Mouse (Mus musculus) thymus, adult 2 months (tissue): Measurements from ENCODE around the gene Itpr1.

Experiments used
- CTCF ChIP-seq: fragments of 200-500 bp; IDR thresholded peaks from 2 replicates; pipeline ENCODE4 v1.5.1; 2012; ENCODE audit warnings: mild to moderate bottlenecking, control low read depth, low read length, moderate library complexity, borderline replicate concordance; ENCODE audit not compliant: control insufficient read depth, poor library complexity, insufficient read depth; ENCODE audit errors: extremely low read depth
- POLR2A ChIP-seq: fragments of 200-500 bp; IDR thresholded peaks from 2 replicates; pipeline ENCODE4 v1.6.1; 2012; ENCODE audit warnings: mild to moderate bottlenecking, low read length, control low read depth, moderate library complexity; ENCODE audit not compliant: control insufficient read depth, poor library complexity, insufficient read depth; ENCODE audit errors: extremely low read depth

DNA sequence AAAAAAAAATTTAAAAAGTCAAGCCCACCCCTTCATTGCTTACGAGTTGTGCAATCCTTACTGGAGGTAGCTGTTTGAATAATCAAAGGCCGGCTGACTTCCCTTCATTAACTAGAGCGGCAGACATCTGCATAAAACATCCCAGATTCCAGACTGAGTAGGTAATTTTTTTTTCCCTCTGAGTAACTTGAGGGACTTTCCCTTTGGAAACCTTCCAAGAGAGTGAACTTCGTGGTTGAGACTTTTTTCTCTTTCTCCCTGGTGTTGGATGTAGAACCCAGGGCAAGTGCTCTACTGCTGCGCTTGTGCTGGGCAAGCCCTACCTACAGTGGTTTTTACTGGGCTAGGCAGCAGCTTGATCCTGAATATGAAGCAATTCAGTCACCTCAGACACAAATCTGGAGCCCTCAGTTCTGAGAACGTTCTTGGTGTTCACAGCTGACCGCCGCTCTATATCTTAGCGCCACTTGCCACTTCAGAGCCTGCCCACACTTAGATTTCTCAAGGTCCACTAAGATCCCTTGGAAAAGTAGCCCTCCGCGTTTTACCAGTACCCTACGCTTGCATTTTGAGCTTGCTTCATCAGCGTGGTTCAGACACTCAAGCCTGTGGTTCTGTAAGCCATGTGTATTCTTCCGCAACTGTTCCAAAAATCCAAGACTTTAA is 244.8 kb downstream of the Itpr1 start:
- no peak for TF ChIP-seq POLR2A
- TF ChIP-seq CTCF, result no peak
